Mouse (Mus musculus): Measurements from ENCODE around the gene Tmem209.
A peak's percentile ranks its signal among the peaks of the same experiment; 100 is the strongest.

Gene Tmem209

GRCm38 (mm10) chr6:30538240-30538639, 28.7 kb upstream of the Tmem209 start:
- DNase-seq (ENCODE audit: low read depth, low spot score), result no peak

GRCm38 (mm10) chr6:30535340-30535739, 25.8 kb upstream of the Tmem209 start:
- DNase-seq (ENCODE audit: low read depth, low spot score), result peak; percentile 13

GRCm38 (mm10) chr6:30528800-30529199, 19.2 kb upstream of the Tmem209 start:
- DNase-seq (ENCODE audit: low read depth, low spot score), result no peak

GRCm38 (mm10) chr6:30526586-30527515, 17.3 kb upstream of the Tmem209 start:
- DNase-seq (ENCODE audit: low read depth, low spot score), result no peak

GRCm38 (mm10) chr6:30525456-30526332, 16.1 kb upstream of the Tmem209 start:
- DNase-seq (ENCODE audit: low read depth, low spot score), result no peak

- no peak for DNase-seq (ENCODE audit: low read depth, low spot score)
Observed at GRCm38 (mm10) chr6:30520400-30520799, 10.8 kb upstream of the Tmem209 start.

- no peak for DNase-seq (ENCODE audit: low read depth, low spot score)
Observed at GRCm38 (mm10) chr6:30514242-30514641, 4.7 kb upstream of the Tmem209 start.

GRCm38 (mm10) chr6:30510291-30510690, 708 bp upstream of the Tmem209 start:
- DNase-seq (ENCODE audit: low read depth, low spot score), result no peak

- no peak for DNase-seq (ENCODE audit: low read depth, low spot score)
Observed at GRCm38 (mm10) chr6:30508824-30509223, 759 bp downstream of the Tmem209 start.

GRCm38 (mm10) chr6:30499049-30499448, 10.5 kb downstream of the Tmem209 start:
- peak; percentile 48 for DNase-seq (ENCODE audit: low read depth, low spot score)

- no peak for DNase-seq (ENCODE audit: low read depth, low spot score)
Observed at GRCm38 (mm10) chr6:30486504-30486903, 23.1 kb downstream of the Tmem209 start.

GRCm38 (mm10) chr6:30482908-30483307, 26.7 kb downstream of the Tmem209 start:
- no peak for DNase-seq (ENCODE audit: low read depth, low spot score)

GRCm38 (mm10) chr6:30479418-30479817, 30.2 kb downstream of the Tmem209 start:
- DNase-seq (ENCODE audit: low read depth, low spot score), result no peak

- no peak for DNase-seq (ENCODE audit: low read depth, low spot score)
Observed at GRCm38 (mm10) chr6:30477784-30478183, 31.8 kb downstream of the Tmem209 start.

GRCm38 (mm10) chr6:30477210-30477714, 32.3 kb downstream of the Tmem209 start:
- DNase-seq (ENCODE audit: low read depth, low spot score), result no peak

- no peak for DNase-seq (ENCODE audit: low read depth, low spot score)
Observed at GRCm38 (mm10) chr6:30476025-30476765, 33.4 kb downstream of the Tmem209 start.

GRCm38 (mm10) chr6:30471706-30472105, 37.9 kb downstream of the Tmem209 start:
- DNase-seq (ENCODE audit: low read depth, low spot score), result no peak

- DNase-seq (ENCODE audit: low read depth, low spot score), result no peak
Observed at GRCm38 (mm10) chr6:30469370-30469769, 40.2 kb downstream of the Tmem209 start.

GRCm38 (mm10) chr6:30468684-30469083, 40.9 kb downstream of the Tmem209 start:
- DNase-seq (ENCODE audit: low read depth, low spot score), result no peak

- no peak for DNase-seq (ENCODE audit: low read depth, low spot score)
Observed at GRCm38 (mm10) chr6:30468058-30468457, 41.5 kb downstream of the Tmem209 start.

GRCm38 (mm10) chr6:30465586-30465985, 44.0 kb downstream of the Tmem209 start:
- DNase-seq (ENCODE audit: low read depth, low spot score), result no peak

Data from CD4-positive helper T cell, adult 2 months (primary cell).